Mouse (Mus musculus) bone marrow, adult 2 months (tissue): ENCODE measurements at regions not wholly inside any gene's neighbourhood (a gene's known extent, or its start where the extent isn't known, plus 50 kb on each side); places are given as distances from the start of the nearest gene placed in this dataset.

Experiments used
- H3K27ac ChIP-seq: fragments of 200-500 bp; 2 replicates; pipeline ENCODE4 v1.5.1; 2012; ENCODE audit warnings: low read depth, mild to moderate bottlenecking, control low read depth, inconsistent platforms, low read length; ENCODE audit not compliant: control insufficient read depth, poor library complexity, insufficient read depth
- H3K4me1 ChIP-seq: fragments of 200-500 bp; 2 replicates; pipeline ENCODE4 v1.6.1; 2011; ENCODE audit warnings: low read length; ENCODE audit not compliant: control insufficient read depth, insufficient read depth
- H3K4me3 ChIP-seq: fragments of 200-500 bp; replicated peaks from 2 replicates; pipeline ENCODE3; 2011; ENCODE audit warnings: mild to moderate bottlenecking, low read depth, low read length, control low read depth; ENCODE audit not compliant: control insufficient read depth
- CTCF ChIP-seq: fragments of 200-500 bp; IDR thresholded peaks from 2 replicates; pipeline ENCODE4 v1.5.1; 2011; ENCODE audit warnings: low read length, control low read depth; ENCODE audit not compliant: control insufficient read depth, insufficient read depth
- POLR2A ChIP-seq: fragments of 200-500 bp; IDR thresholded peaks from 2 replicates; pipeline ENCODE4 v1.6.1; 2011; ENCODE audit warnings: low read depth, mild to moderate bottlenecking, control low read depth, low read length, borderline replicate concordance; ENCODE audit not compliant: control insufficient read depth
- WGBS: fragments of 180-500 bp; shearing (Covaris S2); methylation state at CpG from one replicate; pipeline ENCODE4 v1.1.7; 2018; 5-methylcytosine and 5-hydroxymethylcytosine counted together

DNA sequence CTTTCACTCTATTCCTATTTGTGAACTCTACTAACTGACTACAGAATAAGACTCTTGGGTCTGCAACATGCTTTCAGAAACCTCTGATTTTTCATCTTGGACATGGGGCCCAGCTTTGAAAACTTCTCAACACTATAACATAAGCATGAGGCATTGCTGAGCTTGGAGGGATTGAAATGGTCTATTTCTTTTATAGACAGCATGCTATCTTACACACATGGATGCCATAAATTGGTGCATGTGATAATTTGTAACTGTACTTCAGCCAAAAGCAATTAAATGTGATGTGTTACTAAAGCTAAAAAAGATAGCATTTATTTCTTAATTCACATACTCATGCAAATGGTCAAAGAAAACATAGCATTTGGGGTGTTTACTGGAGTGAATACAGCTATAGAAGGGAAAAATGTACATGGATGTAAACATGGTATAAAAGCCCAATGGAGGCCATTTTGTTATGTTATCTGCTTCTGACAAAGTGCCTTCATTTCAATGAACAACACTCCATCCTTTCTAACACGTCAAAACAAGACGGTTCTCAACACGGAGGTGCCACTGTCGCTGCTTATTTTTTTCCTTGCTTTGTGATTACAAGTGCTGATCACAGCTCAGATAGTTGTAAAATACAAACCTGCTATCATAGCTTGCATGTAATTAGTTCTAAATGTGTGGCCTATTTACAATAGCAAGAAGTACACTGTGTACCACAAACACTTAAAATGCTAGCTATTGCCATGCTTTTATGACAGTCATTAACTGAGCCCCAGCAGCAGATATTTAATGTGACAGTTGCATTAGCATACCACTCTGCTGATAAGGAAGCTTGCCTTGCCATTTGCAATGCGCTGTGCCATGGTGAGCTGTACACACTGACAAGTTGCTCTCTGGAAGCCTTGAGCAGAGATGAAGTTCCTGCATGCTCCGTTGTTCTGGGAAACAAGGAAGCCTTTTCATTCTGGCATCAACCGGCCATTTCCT, 267.9 kb upstream of the Veph1 start:
- WGBS: 67% methylated on average over 7 of the region's 7 CpGs
- no peaks in the 10 kb centered on the region for H3K4me1 ChIP-seq
- no peak overlapping the region for H3K27ac ChIP-seq
- TF ChIP-seq CTCF: no peak
- H3K4me3 ChIP-seq: no peak overlapping the region

DNA sequence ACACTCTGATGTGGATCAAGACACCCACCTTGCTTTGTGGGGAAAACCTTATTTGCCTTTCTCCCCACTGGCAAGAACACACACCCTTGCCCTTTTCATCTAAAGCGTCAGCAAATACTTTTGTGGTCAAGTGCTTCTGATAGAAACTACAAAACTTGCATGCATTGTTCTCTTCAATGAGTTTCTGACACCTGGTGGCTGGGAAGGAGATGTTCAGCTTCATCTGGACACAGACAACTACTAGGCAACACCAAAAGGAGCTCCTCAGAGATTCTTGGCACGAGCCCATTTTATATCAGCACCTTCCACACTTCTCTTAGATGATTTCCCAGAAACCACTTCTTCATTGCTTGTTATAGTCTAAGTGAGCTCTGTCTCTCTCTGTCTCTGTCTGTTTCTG, 266.7 kb upstream of the Veph1 start:
- Histone ChIP-seq H3K4me3 (no peak overlapping the region), H3K27ac (no peak overlapping the region), H3K4me1 (no peaks in the 10 kb centered on the region)
- 4% methylated on average over 2 of the region's 2 CpGs for WGBS
- no peak for TF ChIP-seq POLR2A

DNA sequence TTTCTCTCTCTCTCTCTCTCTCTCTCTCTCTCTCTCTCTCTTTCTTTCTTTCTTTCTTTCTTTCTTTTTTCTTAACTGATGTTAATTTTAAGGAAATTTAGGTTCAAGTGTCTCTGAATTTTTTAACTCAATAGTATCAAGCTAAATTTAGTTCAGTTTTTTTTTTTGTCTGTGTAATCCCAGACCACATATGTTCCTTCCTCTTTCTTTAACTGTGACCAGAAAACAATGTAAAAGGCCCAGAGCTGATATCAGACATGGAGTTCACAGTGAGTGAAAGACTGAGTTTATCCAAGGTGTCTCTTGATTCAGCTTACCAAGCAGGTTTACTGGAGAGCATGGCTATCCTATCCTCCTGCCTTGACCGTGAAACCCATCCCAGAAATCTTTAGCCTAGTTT, 258.9 kb upstream of the Veph1 start:
- Histone ChIP-seq H3K27ac (no peak overlapping the region), H3K4me1 (no peaks in the 10 kb centered on the region), H3K4me3 (no peak overlapping the region)
- WGBS: 28% methylated on average over 1 of the region's 1 CpGs
- TF ChIP-seq POLR2A (no peak), CTCF (no peak)

DNA sequence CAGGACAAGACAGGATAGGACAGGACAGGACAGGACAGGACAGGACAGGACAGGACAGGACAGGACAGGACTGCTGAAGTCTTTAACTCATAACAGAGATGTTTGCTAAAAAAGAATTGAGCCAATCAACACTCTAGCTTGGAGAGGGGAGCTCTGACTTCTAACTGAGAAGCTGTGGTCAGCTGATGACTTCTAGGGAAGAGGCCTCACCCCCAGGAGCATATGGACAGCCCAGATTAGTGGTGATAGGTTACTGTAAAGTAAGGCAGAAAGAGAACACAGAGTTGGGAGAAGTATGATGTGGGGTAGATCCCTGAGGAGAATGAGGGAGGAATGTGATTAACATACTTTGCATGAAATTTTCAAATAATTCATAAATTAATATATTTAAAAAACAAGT, 254.3 kb upstream of the Veph1 start:
- H3K4me3 ChIP-seq: no peak overlapping the region
- no peaks in the 10 kb centered on the region for H3K4me1 ChIP-seq
- no peak overlapping the region for H3K27ac ChIP-seq
- TF ChIP-seq CTCF (no peak), POLR2A (no peak)

DNA sequence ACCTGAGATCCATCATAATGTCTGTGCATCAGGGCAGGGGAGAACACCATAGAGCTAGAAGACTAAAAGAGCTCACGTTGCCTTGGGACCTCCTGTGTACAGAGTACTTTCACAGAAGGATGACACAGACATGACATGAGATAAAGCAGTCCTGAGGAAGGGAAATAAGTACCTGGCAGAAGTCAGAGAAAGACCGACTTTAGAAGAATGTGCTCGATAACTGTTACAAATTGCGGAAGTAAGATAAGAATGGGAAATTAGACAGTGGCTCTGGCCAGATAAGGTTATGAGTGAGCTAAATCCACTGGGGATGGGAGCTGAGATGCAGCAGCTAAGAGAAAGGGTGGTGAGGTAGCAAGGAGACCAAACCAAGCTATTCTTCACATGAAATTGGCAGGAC, 249.9 kb upstream of the Veph1 start:
- Histone ChIP-seq H3K4me1 (no peaks in the 10 kb centered on the region), H3K27ac (no peak overlapping the region), H3K4me3 (no peak overlapping the region)
- no peak for TF ChIP-seq CTCF
- no peak for TF ChIP-seq POLR2A
- WGBS: 4% methylated on average over 4 of the region's 4 CpGs

DNA sequence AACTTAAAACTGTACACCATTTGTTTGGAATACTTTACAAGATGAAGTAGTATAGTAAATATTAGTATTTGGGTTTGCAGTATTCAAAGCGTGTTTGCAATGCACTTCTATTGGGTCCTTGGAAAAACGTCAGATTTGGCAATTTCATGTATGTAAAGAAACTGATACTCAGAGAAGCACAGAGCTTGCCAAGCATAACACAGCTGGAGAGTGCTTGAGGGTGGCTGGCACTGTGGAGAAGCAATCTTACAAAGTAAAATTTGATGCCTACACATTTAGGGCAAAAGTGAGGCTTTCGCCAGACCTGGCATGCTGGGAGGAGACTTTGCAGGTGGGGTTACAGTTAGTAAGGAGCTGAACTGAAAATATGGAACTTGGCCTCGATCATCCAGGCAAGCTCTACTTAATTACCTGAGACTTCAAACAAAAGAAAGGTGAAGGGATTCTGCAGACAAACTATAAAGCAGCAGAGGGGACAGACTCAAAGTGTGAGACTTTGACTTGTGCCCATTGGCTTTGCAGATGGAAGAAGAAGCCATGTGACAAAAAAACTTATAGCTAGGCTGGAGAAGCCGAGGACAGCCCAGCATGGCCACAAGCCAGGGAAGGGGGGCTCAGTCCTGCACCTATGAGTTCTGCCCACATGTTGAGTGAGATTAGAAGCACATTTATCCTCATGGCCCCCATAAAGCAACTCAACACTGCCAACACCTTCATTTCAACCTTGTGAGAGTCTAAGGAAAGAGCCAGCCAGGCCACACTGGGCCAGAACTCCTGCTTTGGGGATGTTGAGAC, 247.7 kb upstream of the Veph1 start:
- Histone ChIP-seq H3K4me3 (no peak overlapping the region), H3K4me1 (no peaks in the 10 kb centered on the region), H3K27ac (no peak overlapping the region)
- 74% methylated on average over 5 of the region's 5 CpGs for WGBS
- TF ChIP-seq CTCF (no peak), POLR2A (no peak)

DNA sequence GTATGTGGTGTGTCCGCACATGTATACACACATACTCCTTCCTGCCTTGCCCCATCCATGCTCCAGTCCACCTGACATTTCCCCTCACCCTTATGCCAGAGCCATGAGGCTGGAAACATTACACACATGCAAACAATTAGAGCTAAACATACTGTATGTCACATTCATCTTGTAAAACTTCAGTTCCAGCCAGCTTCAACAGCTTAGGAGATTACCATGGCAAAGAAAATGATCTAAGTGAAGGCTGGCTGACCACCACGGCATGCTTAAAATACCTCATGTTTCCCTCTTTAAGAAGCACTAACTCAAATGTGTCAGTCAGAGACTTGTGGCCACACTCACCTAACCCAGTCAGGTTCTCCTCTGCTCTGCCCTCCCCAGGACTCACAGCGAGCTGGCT, 246.2 kb upstream of the Veph1 start:
- 44% methylated on average over 3 of the region's 3 CpGs for WGBS
- H3K4me1 ChIP-seq: no peaks in the 10 kb centered on the region
- no peak overlapping the region for H3K4me3 ChIP-seq
- TF ChIP-seq POLR2A (no peak), CTCF (no peak)
- H3K27ac ChIP-seq: no peak overlapping the region

DNA sequence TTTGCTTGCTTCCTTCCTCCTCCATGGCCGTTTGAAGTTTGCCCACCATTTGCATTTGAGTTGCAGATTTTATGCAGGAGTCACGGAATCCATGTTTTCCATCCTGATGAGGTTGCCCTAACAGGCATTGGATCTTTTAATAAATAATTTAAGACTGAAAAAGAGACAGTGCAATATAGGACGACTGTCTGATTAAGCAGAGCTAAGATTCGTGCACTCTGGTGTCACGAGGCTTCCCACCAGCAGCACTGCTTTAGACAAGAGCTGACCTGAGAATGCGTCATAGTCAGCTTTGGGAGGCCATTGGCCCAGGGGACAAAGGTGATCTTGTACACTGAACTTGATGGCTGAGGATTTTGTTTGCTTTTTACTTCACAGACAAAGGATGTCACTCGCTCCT, 241.3 kb upstream of the Veph1 start:
- TF ChIP-seq CTCF: no peak
- TF ChIP-seq POLR2A: no peak
- no peak overlapping the region for H3K27ac ChIP-seq
- H3K4me3 ChIP-seq: no peak overlapping the region
- no peaks in the 10 kb centered on the region for H3K4me1 ChIP-seq
- 77% methylated on average over 7 of the region's 7 CpGs for WGBS
